Mouse (Mus musculus): ENCODE results near the gene Ralgapb.
"Not testable (repeated sequence)": the region's sequence is repeated elsewhere in the genome, so short reads cannot be mapped to it uniquely, and the experiment has no call there.

Ralgapb gene

DNA sequence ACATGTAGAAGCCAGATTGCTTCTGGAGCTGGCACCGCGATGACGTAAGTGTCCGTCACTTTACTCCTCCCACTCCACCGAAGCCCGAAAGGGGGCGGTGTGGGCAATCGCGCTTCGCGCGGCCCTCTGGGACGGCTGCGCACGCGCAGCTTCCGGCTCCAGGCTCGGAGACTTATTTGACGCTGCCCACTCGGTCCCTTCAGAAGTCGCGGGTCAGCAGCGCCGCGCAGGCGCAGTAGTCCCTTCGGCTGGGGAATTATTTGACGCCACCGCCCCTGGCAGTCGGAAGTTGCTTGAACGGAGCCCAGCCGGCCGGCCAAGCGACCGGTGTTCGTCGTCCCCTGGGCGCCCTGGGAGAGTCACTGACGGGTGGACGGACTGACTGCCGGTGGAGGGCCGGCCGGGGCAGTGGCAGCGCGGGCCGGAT lies at the start of gene Ralgapb:
Gene Ralgapb, plus strand, starts transcription at position 254 of the 427 bp plus-strand sequence.
- peak; percentile 99 for DNase-seq

- DNase-seq: peak; percentile 85
These were observed 48.6 kb upstream of the Ralgapb start for GRCm38 (mm10) chr2:158360873-158361677.

GRCm38 (mm10) chr2:158361678-158362320 lies 47.8 kb upstream of the Ralgapb start:
- DNase-seq: no peak

DNA sequence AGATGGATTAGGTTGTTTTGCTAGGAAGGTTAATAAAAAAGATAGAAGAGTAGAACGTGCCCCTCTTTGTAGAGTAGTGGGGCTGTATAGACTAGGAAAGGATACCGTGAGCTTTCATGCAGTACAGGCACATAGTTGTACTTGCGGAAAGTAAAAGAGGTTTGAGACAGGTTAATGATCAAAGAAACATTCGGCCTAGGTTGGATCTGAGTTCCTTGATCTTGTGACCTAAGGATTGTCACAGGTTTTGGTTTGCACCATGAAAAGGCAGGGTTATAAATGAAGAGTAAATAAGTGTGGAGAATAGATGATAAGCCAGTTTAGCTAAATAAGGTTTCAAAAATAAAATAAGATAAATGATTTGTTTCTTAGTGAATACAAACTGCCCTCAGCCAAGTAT lies 45.5 kb upstream of the Ralgapb start:
- no peak for DNase-seq

- no peak for DNase-seq
These were observed 44.4 kb upstream of the Ralgapb start for GRCm38 (mm10) chr2:158365099-158365850.

DNA sequence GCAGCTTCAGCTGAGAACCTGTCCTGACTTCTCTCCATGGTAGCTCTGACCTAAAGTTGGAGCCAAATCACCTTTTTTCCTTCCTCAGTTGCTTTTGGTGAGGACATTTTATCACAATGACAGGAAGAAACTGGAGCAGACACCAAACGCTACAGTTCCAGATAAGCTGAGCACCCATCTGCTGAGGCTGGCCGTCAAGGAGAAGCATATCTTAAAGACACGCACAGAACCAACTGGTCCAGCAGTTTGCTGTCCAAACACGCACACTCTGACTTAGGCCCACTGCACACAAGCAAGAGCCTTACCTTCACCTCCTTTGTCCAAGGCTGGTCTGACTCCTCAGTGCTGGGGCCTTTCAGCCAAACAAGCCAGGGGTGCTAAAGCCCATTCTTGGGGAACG lies 42.0 kb upstream of the Ralgapb start:
- no peak for DNase-seq

DNA sequence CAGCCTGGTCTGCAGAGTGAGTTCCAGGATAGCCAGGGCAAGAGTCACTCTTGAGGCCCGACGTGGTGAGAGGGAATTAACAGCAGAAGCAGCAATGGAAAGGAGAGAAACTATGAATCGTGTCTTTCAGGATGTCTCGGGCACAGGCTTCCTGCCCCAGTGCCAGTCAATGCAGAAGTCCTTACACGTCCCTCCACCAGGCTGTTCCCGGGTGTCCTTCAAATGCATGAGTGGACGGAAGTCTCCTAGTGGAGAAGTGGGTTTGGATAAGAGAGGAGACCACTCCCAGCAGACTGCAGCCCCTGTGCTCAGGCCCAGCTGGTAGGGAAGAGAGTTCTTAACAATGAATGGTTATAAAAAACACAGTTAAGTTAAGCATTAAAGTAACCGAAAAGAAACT lies 41.3 kb upstream of the Ralgapb start:
- no peak for DNase-seq

DNA sequence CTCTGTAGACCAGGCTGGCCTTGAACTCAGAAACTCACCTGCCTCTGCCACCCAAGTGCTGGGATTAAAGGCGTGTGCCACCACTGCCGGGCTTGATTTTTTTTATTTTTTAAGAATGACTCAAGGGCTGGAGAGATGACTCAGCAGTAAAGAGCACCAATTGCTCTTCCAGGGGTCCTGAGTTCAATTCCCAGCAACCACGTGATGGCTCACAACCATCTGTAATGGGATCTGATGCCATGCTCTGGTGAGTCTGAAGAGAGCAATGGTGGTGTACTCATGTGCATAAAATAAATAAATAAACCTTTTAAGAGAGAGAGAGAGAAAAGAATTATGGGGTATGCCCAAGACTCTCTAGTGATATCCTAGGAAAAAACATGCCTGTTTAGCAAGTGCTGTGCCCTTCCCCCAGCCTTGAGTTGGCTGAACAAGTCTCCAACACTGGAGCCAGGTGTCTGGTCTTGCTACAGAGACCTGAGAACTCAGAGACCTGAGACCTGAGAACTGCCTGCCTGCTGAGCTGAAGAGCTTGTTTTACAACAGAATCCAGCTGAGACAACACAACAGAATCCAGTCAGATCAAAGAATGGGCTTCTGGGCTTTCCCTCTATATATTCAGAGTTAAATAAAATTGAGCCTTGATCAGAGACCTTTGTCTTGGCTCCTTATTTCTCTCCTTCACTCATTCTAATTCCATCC lies 40.0 kb upstream of the Ralgapb start:
- no peak for DNase-seq

GRCm38 (mm10) chr2:158370173-158370550 lies 39.5 kb upstream of the Ralgapb start:
- DNase-seq: peak; percentile 41

DNA sequence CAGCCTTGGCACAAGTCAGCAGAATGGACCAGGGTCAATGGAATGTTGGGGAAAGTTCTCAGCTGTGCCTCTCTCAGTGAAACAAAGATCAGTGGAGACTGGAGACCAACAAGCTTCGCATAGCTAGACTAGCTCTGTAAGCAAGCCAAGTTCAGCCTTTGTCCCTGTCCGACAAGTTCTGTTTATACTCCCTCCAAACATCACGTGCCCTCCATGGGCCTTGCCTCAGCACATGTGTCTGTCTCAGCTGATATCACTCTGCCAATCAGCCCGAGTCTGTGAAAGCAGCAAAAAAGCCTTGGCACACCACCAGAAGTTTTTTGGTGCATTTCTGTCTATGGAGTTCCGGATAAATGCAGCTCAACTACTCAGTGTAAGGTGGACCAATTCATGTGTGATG lies 36.6 kb upstream of the Ralgapb start:
- peak; percentile 44 for DNase-seq

GRCm38 (mm10) chr2:158373516-158373915 lies 36.1 kb upstream of the Ralgapb start:
- peak; percentile 23 for DNase-seq

DNA sequence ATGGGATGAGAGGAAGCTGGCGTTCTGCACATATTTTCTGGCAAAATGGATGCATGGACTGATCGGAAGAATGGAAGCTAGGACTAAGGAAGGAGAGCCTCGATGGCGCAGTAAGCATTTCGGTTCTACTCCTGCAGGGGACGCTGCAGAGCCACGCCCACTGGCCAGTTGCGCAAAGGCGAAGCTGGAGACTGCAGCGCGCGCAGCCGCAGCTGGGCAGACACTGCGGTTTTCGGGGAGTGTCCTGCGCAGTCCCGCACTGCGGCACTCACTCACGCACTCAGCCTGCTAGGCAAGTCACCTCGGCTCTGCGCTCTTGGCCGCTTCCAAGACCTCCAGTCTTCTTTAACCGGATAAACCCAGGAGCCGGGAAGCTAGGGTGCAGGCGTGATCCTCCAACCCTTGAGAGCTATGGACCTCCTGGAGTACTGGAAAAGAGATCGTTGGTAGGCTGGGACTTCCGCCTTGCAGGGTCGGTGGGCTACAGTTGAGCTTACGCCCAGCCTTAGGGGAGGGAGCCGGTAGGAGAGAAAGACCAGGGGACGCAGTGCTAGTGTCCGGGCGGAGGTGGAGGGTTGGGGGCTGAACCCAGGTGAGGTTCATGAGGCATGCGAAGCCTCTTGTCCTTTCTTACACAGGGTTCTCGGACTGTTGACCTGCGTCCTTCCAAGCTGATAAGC lies 34.1 kb upstream of the Ralgapb start, which contains the start of gene Snhg11:
Gene Snhg11, plus strand, starts transcription at position 196 of the 680 bp plus-strand sequence.
- DNase-seq: peak; percentile 43

GRCm38 (mm10) chr2:158376123-158376687 lies 33.4 kb upstream of the Ralgapb start:
- no peak for DNase-seq

DNA sequence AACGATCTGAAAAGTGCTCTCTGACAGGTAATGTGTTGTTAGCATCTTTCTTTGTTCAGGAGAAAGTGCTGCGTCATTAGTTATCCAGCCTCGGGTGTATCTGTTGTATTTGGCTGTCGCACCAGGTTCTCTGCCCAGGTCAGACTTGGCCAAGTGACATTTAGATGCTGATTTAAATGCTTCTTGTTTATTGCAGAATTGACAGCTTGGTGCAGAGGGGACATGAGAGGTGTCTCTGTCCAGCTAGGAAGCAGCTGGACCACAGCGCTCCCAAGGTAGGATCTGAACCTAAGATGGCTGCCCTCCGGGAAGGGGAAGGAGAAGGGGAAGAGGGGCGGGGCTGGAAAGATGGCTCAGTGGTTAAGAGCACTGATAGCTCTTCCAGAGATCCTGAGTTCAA lies 32.9 kb upstream of the Ralgapb start:
- no peak for DNase-seq

- no peak for DNase-seq
These were observed 31.8 kb upstream of the Ralgapb start for GRCm38 (mm10) chr2:158377811-158378210.

GRCm38 (mm10) chr2:158379354-158380078 lies 30.1 kb upstream of the Ralgapb start:
- DNase-seq: peak; percentile 69

DNA sequence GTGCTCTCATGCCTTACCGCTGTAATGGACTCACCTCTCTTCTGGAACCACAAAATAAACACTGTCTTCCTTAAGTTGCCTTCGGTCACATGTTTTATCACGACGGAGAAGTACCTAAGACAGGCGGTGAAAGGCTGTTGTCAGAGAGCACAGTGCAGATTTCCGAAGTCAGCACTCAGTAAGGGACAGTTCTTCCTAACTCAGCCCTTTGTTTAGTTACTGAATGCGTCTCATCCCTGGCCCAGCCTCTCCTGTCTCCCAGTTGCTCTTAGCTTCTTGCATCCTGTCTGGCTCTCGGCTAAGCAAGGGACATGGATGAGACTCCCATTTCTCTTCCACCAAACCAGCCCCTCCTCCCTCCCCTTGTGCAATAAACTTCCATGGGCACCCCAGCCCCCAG lies 23.6 kb upstream of the Ralgapb start:
- DNase-seq: no peak

GRCm38 (mm10) chr2:158389421-158389820 lies 20.2 kb upstream of the Ralgapb start:
- DNase-seq: no peak

DNA sequence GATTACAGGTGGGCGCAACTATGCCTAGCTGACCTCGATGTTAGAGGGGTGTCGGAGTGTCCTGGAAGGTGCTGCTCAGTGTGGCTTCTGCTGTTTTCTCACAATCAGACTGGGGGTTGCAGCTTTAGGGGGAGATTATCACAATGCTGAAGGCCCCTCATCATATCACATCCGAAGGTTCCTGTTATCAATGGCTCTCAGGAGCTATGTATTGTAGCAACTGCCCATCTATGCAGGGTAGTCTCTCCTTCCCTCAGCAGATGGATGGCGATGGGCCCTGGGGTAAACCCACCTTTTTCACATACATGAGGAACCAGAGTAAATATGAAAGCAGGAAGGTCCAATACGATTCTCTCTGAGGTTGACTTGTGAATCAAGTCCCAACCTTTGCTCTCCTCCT lies 13.3 kb upstream of the Ralgapb start:
- DNase-seq: no peak

DNA sequence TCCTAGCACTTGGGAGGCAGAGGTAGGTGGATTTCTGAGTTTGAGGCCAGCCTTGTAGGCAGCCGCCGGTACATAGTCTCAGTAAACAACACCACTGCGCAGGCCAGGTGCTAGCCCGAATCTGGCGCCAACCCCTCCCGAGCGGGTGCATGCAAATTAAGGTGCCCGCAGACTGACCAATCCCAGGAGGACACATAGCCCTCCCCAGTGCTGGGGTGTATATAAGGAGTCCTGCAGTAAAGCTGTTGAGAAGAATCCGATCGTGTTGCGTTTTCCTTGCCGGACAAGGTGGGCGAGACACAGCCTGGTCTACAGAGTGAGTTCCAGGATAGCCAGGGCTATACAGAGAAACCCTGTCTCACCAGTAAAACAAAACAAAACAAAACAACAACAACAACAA lies 12.5 kb upstream of the Ralgapb start:
- not testable (repeated sequence) for DNase-seq

DNA sequence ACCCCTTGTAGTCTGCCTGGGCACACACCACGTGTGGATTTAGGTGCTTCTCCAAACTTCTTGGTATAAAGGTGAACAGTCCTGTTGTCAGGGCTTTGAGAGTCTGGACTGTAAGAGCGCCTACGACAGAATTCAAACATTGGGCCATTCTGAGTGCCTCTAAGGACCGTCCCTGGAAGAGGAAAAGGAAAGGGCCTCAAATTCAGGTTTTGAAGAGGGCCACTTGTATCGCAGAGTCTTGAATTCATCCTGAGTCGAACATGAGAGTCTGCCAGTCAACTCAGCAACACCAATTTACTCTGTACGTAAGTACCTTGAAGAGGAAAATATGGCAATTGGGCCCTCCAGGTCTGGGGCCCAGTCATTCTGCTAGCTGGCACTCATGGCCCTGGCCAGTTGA lies 6.7 kb upstream of the Ralgapb start:
- peak; percentile 23 for DNase-seq
